Comparison of ENCODE assay signal across 1 mouse cellular context in the genomic region with DNA sequence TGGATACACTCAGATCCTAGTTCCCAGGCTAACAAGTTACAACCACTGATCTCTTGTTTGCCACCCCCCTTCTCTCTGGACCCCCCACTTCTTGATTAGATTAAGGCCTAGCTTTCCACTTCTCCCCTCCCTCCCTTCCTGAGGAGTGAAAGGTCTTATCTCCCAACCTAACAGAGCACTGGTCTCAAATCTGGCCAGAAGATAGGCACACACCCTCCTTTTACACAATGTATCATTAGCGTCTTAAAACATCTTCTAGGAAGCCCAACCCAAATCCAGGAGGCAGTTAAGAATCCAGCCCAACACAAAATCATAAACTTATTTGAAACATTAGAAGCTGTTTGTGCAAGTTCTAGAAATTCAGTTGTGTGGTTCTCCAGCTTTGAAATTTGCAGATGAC.
TF ChIP-seq lines count a peak whose summit lies in the region.

No protein-coding gene starts in this region.

TF ChIP-seq in MEL, 35 proteins besides CTCF, POLR2A, EP300 and RAD21 (continued from another document):
- TF ChIP-seq TCF12 (IDR thresholded peaks at IDR 0.05; ENCODE audit: low read depth, low read length): 0 out of 2 replicates have a peak, but pooled peaks have one; percentile 10
